Mouse (Mus musculus) thymus, postnatal 25 days (tissue): ENCODE results near the gene Thg1l.

ENCODE experiments used
- DNase-seq: peaks from one replicate; pipeline ENCODE4 v3.0.0; 2022

Gene Thg1l

DNA sequence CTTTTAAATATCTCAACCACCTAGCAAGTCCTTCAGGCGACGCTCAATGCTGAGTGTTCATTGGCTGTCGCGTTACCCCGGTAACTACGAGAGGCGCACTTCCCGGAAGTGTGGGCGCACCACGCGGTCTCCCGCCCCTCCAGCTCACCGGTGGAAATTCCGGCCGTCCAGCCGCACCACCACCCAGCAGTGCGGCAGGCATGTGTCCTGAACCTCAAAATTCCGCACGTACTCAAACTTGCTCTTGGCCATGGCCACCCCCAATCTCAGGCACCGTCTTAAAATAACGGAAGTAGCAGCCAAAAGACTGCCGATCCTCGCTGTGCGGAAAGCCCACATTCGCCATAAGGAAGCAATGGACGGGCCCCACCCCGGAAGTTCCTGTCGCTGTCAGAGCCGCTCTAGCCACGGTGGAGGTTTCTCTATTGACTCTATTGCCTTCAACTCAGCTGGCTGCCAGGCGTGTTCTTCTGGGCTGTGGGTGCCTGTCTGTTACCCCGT is at the start of gene Thg1l:
Gene Thg1l, minus strand, starts transcription at position 368 of the 501 bp plus-strand sequence.
- peak; percentile 90 for DNase-seq

DNA sequence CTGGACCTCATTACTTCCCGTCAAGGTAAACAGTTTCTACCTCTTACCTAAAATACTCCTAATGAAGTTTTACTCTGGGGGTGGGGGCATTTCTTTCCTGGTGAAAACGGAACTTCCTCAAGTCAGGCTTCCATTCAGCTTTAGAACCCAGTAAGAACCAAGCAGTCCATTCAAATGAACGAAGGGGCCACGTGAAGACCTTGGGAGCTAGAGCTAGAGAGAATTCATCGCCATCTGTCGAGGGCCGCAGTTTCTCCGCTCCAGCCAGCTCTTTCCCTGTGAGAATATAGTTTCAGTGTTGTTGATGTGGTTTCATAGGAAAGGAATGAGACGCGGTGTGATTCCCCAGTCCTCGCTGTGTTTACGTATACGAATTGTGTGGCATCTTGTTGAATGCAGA is 36.8 kb upstream of the Thg1l start:
- DNase-seq, result no peak

DNA sequence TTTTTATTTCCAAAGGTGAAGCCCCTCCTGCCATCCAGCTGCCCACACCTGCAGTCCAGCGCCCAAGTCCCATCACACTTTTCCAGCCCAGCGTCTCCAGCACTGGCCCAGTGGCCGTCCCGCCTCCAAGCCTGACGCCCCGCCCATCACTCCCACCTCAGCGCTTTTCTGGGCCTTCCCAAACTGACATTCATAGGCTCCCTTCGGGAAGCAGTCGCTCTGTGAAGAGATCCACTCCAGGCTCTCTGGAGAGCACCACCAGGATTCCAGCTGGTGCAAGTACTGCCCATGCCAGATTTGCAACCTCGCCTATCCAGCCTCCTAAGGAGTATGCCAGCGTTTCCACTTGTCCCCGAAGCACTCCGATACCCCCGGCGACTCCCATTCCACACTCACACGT is 36.3 kb upstream of the Thg1l start:
- DNase-seq, result no peak

DNA sequence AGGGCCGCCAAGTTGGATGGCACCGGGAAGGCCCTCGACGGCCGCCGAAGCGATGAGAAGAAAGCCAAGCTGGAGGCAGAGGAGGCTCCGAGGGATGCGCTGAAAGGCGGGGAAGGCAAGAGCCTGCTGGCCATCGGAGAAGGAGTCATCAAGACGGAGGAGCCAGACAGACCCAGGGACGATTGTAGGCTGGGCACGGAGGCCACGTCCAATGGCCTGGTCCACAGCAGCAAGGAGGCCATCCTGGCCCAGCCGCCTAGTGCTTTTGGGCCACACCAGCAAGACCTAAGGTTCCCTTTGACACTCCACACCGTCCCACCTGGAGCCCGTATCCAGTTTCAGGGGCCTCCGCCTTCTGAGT is 25.6 kb upstream of the Thg1l start:
- DNase-seq, result no peak

DNA sequence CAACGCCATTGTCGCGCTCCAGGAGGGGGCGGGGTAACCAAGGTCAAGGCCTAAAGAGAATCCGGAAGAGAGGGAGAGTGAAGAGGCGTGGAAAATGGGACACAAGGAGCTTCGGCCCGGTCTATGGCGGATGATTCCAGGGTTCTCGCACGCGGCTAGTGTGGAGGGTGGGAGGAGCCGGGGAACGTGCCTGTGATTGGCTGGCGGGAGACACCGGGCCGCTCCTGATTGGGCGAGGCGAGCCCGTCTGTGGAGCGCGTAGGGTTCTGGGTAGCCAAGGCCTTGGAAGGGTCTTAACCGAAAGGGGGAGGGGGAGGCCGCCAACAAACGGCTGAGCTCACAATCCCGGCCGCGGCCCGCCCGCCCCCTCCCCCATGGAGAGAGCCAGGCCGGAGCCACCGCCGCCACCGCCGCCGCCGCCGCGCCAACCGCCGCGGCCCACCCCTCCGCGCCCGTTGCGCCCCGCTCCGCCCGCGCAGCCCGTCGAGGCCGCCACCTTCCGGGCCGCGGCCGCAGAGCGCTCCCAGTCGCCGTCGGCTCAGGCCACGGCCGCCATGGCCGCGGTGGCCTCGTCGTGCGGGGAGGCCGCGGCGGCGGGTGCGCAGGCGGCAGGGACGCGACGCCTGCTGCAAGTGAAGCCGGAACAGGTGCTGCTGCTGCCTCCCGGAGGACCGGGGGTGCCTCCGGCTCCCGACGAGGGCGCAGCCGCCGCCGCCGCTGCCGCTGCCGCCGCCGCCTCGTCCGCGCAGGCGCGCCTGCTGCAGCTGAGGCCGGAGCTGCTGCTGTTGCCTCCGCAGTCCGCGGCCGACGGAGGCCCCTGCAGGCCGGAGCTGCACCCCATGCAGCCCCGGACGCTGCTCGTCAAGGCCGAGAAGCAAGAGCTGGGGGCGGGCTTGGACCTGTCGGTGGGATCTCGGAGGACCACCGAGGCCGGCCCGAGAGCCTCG is 24.9 kb upstream of the Thg1l start, which contains the start of gene Sox30:
Gene Sox30, plus strand, starts transcription at position 365 of the 947 bp plus-strand sequence.
- DNase-seq, result peak; percentile 58

DNA sequence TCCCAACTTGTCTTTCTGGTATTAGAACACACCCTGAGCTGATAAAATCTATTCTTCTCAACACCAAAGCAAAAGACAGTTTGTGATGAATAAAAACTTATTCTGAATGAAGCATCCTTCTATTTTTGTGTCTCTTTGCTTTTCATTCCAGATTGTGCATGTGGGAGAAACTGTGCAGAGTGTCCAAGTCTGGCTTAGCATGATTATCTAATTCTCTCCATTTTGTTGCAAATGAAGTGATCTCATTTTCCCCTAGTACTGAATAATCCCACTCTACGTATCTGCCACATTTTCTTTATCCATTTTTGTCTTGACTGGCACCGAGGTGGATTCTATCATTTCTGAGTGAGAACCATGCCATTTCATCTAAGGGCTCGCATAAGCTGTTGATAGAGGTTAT is 20.8 kb upstream of the Thg1l start:
- no peak for DNase-seq

DNA sequence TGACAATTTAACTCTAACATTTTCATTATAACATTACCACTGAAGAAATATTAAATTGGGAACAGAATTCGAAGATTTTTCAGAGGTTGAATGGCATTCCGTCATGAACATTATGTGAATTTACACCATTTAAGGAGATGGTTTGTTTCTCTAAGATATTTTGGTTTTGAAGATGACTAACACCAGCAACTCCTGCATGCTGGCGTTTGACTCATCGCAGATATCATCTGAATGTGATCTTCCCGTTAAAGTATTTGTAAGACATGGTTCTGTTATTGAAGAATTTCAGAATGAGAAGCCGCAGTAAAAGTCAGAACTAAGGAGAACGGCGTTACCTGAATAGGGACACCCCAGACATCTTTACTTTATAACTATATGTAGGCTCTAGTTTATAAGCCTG is 19.2 kb upstream of the Thg1l start:
- no peak for DNase-seq

DNA sequence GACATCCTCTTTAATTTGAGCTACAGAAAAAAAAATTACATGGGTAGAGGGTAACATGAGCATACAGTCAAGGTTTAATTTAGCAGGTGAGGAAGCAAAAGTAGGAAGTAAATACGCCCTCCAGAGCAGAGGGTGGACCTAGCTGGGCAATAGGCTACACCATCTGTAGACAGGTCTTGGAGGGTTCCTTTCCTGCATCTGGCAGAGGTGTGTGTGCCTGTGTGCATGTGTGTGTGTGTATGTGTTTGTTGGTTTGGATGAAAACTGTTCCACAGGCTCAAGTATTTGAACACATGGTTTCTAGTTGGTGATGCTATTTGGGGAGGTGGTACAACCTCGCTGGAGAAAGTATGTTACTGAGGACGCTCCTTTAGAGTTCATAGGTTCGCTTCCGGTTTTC is 18.3 kb upstream of the Thg1l start:
- no peak for DNase-seq

DNA sequence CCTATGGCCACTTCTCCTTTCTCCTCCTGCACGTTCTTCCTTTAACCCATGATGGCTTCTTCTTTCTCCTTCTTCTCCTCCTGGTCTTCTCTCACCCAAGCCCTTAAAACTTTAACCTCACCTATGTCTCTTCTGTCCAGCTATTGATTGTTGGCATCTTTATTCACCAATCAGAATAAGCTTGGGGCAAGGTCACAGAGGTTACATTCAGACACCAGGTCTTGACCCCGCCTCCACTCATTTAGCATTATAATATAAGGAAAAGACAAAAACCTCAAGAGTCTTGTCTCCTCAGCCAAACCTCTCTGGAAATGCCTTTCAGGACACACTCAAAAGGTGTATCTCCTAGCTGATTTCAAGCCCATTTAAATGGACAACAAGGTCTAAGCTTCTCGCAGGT is 13.2 kb upstream of the Thg1l start:
- no peak for DNase-seq

DNA sequence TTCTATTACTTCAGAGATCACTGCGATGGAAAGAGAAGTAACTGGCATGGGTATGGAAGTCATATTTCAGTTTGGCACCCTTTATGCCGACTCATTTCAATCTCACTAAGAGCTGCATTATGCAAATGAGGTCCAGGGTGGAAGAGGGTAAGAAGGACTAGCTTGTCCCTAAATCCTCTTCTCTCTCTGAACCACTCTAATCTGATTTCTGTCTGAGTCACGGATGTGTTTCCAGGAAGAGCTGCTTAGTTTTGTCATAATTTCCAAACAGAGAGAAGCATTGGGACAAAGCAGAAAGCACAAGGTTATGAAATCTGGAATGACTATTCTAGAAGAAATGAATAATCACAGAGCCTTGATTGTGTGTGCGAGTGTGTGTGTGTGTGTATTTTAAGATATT is 11.6 kb upstream of the Thg1l start:
- DNase-seq, result no peak

DNA sequence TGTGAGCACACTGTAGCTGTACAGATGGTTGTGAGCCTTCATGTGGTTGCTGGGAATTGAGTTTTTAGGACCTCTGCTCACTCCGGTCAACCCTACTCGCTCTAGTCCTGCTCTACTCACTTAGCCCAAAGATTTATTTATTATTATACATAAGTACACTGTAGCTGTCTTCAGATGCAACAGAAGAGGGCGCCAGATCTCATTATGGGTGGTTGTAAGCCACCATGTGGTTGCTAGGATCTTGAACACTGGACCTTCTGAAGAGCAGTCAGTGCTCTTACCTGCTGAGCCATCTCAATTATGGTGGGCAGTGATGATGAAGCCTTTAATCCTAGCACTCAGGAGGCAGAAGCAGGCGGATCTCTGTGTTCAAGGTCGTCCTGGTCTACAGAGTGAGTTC is 4.7 kb upstream of the Thg1l start:
- peak; percentile 27 for DNase-seq

DNA sequence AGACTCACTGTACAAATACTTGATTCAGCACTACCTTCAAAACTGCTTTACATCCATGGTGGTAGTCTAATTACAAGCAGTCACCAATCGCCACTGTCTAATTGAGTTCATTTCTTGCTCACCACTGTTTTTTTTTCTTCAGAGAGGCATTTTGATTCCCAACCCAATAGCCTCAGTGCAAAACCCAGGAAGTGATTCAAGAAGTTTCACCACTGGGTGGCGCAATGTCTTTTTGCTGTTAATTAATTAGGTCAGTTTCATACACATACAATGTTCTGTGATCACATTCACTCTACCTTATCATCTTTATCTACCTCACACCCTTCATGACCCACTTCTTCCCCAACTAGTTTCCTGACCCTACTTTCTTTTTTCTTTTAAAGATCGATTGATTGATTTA is 4.3 kb upstream of the Thg1l start:
- DNase-seq, result no peak

DNA sequence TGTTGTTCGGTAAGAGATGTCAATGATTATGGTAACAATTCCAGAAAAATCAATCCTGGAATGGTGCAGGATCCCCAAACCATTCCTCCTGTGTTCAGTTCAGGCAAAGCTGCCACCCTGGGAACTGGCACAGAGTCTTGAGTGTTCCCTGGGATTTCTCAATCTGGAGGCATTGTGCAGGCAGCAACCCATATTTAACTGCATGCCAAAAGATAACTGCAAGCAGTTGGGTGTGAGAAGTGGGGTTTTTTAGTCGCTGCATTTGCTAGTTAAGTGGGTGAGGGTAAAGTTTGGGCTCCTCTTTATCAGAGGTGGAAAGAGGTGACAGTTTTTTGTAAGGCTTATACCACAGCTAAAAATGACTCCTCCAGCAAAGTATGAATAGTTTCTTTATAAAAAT is 7.8 kb downstream of the Thg1l start:
- no peak for DNase-seq

DNA sequence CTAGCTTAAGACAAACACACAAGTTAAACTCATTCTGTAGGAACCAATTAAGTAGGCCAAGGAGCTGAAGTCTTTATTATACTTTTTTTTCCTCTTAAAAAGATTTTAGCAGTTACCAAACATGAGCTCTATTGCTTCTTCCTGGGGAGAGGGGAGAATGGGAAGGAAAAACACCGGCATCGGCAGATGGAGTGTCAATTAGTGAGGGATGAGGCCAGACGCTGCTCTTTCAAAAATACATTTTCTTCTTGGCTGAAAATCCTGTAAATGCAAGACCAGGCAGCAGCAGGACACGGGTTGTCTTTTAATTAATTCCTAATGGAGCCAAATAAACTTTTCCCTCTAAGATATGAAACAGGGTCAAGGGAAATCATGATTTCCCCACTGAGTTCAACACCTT is 8.5 kb downstream of the Thg1l start:
- DNase-seq, result no peak

DNA sequence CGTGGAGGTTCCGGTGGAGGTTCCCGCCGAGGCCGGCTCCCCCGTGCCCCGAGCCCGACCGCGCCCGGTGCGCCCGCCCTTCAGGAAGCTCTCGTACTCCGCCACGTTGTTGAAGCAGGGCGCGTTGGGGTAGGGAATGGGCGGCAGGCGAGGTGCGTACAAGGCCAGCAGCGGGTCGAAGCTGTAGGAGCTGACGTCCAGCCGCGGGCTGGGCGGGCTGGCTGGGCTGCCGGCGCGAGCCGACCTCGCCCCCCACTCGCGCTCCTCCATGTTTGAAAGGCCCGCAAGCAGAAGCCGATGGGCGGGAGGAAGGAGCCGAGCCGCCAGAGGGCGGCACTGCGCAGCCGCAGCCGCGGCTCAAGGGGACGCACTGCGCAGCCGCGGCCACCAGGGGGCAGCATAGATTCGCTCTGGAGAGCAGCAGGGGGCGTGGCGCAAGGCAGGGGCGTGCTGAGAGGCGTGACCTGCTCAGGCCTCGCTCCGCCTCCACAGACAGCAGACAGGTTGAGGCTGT is 10.6 kb downstream of the Thg1l start, which contains the start of gene Lsm11:
Gene Lsm11, minus strand, starts transcription at position 293 of the 514 bp plus-strand sequence.
- peak; percentile 99 for DNase-seq

DNA sequence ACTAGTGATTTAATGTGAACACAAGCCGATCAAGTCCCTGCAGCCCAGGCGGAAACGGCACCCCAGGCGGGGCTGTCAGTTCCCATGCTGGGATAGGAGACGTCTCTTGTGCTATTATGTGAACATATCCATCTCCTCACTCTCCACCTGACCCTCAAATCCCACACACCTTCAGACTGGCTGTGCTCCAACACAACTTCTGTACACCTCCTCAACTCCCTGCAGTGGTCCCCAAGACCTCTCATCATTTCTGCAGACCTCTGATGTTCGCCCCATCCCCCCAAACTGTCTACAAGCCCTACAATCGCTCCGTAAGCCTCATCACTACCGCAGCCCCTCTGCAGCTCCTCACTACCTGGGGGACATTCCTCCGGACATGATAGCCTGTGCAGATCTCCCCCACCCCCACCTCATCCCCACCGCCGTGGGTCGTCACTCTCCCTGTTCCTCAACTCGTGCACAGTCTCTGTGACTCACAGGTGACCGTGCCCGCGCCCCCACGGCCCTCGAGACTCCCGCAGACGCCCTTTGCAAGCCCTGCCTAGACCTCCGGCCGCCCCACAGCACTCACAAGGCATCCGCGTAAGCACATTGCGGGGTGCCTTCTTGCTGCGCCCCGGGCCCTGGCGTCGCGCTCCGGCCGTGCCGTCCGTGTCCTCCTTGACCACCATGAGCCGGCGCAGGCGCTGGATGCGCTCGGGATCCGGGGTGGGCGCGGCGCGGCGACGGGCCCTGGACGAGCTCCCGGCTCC is 11.2 kb downstream of the Thg1l start:
- peak; percentile 38 for DNase-seq

DNA sequence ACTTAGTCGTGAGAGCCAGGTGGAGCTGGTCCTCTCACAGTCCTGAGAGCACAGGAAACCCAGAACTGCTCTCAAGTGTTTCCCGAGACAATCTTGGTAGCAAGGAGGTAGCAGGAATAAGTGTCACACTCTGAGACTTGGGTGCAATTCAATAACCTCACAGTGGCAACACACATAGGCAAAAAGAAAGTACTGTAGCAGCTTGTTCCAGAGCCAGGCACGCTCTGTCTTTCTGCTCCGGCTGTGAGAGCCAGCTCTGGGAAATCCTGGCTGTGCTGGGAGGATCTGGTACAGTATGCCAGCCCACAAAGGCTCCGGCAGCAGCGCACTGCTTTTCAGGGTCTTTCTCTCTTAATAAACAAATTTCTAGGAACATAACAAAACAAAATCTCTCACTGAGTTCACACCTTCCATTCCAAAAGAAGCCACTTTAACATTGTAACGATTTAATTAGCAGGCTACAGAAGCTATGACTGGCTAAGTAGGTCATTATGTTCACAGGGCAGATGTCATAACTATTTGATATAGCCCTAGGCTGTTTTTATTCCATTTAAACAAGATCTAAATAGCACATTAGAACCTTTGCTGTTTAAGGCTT is 12.1 kb downstream of the Thg1l start:
- no peak for DNase-seq

DNA sequence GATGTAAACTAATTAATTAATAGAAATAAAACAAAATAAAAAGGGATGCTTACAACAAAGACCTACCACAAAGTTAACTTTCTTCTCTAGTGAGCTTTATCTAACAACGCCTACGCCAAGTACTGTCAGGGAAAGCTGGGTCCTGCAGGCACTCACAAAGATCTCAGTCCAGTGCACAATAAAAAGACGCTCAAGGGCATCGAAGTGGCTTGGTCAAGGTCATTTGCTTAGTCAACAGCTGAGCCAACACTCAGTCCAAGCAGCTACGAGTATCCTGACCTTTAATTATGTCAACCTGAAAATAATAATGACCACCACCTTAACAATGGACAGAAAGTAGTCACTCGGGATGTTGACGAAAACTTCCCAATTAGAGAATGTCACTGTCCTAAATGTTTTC is 13.0 kb downstream of the Thg1l start:
- DNase-seq, result no peak

DNA sequence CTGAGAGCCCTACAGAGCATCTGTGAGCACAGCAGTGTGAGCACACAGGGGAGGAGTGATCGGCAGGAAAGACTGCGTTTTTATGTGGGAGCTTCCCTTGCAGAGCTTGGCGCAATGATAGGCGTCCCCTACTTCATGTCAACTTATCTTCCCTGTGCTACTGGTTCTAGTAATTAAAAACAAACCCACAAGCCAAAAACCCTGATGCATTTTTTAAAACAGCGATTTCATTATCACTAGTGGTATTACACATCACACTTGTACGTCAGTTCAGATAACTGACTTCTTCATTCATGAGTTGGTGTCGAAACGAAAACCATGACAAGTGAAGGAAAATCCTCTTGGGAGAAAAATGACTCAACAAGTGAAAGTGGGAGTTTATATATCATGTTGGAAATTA is 16.4 kb downstream of the Thg1l start:
- no peak for DNase-seq

DNA sequence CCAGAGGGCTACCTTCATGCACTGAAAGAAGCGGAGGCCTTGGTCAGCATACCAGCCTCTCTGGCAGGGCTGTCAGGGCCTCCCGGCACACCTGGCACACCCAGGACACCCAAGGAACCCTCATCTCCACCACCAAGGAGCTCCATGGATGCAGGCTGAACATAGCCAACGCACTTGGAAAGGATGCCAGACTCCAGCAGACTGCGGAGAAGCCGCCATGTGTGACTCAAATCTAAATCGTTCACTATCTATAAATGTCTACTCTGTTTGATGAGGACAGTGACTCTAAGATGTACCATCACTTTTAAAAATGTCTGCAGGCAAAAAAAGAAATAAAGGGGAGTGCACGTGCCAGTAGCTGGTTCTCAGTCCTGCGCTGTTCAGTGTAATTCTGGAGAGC is 17.8 kb downstream of the Thg1l start:
- DNase-seq, result no peak

DNA sequence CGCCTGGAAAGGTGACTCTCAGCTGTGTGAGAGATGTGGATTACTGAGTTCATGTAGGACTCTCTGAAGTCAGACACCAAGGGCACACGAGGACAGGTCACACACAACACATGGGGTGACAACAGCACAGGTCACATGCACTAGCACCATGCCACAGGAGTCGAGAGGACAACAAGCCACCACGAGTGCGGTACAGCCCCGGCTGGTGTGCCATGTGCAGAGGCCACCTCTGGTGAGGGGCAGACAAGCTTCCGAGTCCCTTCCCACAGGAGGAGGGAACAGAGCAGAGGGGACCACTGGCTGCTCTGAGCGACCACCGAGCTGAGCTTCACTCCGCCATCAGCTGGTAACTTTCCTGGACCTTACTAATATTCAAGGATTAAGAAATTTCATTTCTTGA is 22.5 kb downstream of the Thg1l start:
- DNase-seq, result no peak

DNA sequence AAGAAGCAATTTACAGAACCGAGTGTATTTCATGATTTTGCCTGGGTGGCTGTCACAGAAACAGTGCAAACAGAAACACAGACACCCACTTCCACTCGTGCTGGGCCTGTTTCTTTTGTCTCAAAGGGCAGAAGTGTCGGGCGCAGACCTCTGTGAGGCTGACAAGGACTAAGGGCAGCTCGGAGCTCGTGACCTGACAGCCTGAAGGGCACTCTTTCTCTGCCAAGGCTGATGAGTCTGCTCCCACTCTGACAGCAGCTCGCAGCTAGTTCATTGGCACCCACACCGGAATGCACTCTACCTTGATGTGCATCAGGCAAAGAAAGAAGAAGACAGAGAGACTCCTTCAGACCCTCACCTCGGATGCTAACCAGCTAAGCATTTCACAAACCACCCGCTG is 25.8 kb downstream of the Thg1l start:
- no peak for DNase-seq

DNA sequence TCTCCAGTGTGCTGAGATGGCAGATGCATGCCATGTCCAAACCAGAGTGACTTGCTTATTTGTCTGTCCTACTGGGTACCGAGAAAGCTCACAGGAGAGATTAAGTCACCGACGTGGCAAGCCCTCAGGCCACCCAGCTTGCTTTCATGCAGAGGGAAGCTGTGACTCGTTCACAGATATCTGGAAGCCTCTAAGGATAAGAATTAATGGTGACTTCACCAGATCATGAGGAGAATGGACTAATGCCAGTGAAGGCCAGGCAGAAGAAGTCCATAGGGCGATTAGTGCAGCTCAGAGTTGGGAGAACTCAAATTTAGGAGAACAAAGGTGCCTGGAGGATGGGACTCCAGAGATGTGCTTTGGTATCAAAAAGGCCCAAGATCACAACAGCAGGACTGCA is 27.8 kb downstream of the Thg1l start:
- no peak for DNase-seq
